Mouse (Mus musculus) CD4-positive, CD25-positive, alpha-beta regulatory T cell, adult 9 weeks (primary cell): ENCODE measurements around the gene AI987944. TPM values are rescaled to one million over a fixed set of nuclear protein-coding genes. Genes with fewer than 3 reads are reported as not detected.

Experiments
- polyA plus RNA-seq: library from polyadenylated mRNA; unstranded; fragments of 100-300 nt; shearing (Covaris generic); gene quantifications from one replicate; pipeline ENCODE4 v1.2.1, GENCODE M21; 2017

AI987944 gene
- 42.9 TPM for polyA plus RNA-seq

DNA sequence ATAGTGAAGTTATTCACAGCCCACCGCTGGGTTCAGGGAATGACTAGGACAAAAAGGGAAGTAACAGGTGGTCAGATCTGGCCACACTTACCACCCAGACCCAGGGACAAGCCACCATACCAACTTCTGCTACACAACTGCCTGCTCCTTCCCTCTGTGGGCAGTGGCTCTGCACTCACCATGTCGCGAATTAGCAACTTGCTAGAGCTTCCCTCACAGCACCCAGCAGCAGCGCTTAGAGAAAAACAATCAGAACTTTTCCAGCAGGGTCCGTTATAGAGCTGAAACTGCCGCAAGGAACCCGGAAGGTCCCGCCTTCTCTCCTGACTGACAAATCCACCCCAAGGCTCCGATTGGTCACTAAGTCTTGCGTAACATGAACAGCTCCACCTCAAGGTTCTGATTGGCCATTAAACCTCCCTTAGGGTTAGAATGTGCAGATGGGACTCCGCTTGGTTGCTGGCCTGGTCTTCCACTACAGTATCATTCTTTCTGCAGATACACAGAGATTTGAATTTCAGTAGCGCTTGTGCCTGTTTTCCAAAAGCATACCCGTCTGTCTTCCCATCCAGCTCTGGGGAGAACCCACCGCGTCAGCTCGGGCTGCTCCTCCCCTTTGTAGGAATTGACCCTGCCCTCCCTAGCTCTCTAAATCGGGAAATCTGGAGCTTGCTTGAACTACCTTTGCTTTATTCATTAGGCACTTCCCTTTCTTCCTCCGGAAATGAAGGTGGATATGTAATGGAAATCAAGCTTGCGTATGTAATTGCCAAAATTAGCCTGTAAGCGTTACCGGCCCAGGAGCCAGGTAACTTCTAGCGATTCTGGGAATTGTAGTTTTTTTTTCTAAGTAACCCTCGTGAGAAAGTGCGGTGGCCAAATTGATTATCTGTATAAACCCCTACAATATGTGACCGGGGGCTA lies at the start of gene AI987944:
AI987944 (minus strand) TSS at position 332 of the 924 bp plus-strand sequence.

Other genes starting within 250 kb of the AI987944 start
- gene Gm5592, start 239.5 kb downstream of the AI987944 start, polyA plus RNA-seq, result not detected
- 0.05 TPM for gene Vmn2r57, start 55.3 kb upstream of the AI987944 start, polyA plus RNA-seq
- not detected for gene Gm20449, start 106.0 kb upstream of the AI987944 start, polyA plus RNA-seq
- gene AW146154, start 106.5 kb upstream of the AI987944 start, polyA plus RNA-seq, result 15.8 TPM
- not detected for gene Gm6871, start 180.3 kb upstream of the AI987944 start, polyA plus RNA-seq
- 32.0 TPM for gene 2610021A01Rik, start 205.9 kb upstream of the AI987944 start, polyA plus RNA-seq
- gene Zfp788, start 239.8 kb upstream of the AI987944 start, polyA plus RNA-seq, result 12.5 TPM